Mouse (Mus musculus): ENCODE measurements around the gene Coq9.

Gene Coq9

GRCm38 (mm10) chr8:94870003-94870402 lies 31.9 kb downstream of the Coq9 start:
- DNase-seq (ENCODE audit: low spot score), result no peak

GRCm38 (mm10) chr8:94870474-94871107 lies 32.5 kb downstream of the Coq9 start:
- no peak for DNase-seq (ENCODE audit: low spot score)

DNA sequence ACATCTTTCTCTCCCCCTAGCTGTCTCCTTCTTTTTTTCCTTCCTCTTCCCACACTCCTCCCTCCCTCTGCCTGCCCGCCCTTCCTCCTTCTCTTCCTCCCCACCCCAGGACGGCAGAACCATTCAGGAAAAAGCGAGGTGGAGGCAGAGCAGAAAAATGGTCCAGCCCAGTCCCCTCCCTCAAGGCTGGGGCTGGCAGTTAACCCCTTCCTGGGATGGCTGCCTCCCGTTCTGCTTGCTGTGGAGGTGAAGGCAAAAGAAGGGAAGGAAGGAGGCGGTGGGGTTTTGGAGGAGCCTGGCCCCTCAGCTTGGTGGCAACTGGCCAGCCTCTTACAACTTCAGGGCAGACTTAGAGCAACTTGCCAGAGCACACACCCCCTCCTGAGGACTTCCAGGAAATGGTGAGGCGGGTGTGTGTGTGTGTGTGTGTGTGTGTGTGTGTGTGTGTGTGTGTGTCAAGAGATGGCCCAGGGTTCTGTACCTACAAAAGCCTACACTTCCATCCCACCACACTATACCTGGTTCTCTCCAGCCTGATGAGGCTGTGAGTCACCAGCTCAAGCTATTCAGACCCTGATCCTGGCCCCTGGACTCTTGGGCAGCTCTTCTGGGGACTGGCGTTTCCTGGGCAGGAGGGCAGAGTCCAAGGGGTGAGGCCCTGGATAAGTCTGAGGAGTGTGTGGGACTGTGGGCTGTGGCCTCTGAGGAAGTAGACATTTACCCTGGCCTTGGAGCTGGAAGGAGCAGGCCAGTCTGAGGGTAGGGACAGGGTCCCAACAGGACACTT lies 33.2 kb downstream of the Coq9 start:
- DNase-seq (ENCODE audit: low spot score), result peak; percentile 73

- no peak for DNase-seq (ENCODE audit: low spot score)
Observed at GRCm38 (mm10) chr8:94872156-94872555, 34.0 kb downstream of the Coq9 start.

DNA sequence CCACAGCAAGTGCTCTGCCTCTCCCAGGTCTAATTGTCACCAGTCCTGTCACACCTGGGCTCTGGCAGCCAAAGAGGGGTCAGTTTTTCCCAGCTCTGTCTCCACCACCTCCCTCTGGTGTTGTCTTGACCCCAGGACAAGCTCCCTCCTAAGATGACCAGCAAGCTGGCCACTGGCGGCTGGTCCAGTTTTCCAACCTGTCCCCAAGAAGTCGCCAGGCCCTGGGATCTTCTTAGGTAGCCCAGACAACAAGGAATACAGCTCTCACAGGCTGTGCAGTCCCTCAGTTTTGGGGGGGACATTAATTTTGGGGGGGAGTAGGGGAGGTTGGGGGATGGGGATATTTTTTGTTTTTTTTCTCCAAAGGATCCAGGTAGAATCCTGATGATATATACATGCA lies 34.5 kb downstream of the Coq9 start:
- DNase-seq (ENCODE audit: low spot score), result no peak

DNA sequence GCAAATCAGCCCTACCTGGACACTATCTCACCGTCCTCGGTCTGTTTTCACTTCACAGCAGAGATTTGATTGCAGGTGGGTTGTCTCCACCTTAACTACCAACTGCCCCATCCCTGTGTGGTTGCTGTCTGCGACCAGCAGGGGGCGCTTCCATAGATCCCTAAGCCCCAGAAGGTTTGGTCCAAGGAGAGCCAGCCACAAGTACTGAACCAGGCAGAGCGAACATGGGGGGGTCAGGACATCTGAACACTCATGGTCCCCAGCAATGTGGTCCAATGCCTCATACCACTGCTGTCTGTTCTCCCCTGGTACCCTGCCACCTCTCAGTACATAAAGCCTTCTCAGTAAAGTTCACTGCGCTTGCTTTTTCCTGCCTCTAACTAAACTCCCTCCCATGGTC lies 36.2 kb downstream of the Coq9 start:
- peak; percentile 76 for DNase-seq (ENCODE audit: low spot score)

DNA sequence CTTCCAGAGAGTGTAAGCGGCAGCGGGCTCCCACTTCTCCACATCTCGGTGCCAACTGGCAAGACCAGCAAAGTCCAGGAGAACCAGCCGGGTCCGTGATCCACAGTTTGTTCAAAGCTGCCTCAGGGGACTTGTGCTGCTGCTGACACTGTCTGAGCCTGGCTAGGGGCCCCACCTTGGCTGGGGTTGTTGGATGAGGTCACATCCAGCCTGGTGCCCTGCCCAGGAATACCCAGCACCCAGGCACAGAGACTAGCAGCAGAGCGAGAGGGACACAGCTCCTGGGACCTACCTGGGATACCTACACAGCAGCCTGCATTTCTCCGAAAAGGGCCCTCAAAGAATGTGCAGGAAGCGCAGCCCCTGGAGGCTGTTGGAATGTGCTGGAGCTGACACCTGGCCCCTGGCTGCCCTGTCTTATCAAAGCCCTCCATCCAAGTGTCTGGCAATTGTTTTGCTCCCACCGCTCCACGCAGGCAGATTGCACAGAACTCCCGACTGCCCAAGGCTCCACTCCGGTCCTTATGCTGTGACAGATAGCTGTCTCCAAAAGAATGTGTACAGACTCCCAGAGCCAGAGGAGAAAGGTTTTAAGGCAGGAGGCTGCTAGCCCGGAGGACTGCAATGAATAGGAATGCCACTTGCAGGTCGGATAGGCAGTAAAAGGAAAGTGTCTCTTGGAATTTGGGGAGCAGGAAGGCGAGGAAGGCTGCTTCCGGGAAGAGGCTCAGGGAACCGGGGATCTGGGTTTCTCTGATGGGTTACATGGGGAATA lies 37.2 kb downstream of the Coq9 start:
- DNase-seq (ENCODE audit: low spot score), result no peak

DNA sequence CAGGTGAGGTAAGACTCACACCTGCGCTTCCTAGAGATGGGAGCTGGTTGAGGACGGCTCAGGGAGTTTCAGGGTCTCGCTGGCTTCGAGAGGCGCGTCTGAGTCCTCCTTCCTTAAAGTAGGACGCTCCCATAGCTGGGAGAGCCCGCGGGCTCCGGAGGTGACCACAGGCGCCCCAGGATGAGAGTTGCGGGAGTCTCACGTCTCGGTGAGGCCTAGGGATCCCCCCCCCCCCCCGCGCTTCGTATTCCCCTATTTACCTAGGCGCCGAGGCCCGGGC lies 37.7 kb downstream of the Coq9 start:
- DNase-seq (ENCODE audit: low spot score), result no peak

GRCm38 (mm10) chr8:94876197-94876730 lies 38.1 kb downstream of the Coq9 start, which contains the start of gene Dok4:
TSS of gene Dok4 (minus strand) at chr8:94876330.
- peak; percentile 91 for DNase-seq (ENCODE audit: low spot score)

- no peak for DNase-seq (ENCODE audit: low spot score)
Observed at GRCm38 (mm10) chr8:94876820-94877219, 38.7 kb downstream of the Coq9 start.

GRCm38 (mm10) chr8:94880742-94881141 lies 42.6 kb downstream of the Coq9 start:
- no peak for DNase-seq (ENCODE audit: low spot score)

DNA sequence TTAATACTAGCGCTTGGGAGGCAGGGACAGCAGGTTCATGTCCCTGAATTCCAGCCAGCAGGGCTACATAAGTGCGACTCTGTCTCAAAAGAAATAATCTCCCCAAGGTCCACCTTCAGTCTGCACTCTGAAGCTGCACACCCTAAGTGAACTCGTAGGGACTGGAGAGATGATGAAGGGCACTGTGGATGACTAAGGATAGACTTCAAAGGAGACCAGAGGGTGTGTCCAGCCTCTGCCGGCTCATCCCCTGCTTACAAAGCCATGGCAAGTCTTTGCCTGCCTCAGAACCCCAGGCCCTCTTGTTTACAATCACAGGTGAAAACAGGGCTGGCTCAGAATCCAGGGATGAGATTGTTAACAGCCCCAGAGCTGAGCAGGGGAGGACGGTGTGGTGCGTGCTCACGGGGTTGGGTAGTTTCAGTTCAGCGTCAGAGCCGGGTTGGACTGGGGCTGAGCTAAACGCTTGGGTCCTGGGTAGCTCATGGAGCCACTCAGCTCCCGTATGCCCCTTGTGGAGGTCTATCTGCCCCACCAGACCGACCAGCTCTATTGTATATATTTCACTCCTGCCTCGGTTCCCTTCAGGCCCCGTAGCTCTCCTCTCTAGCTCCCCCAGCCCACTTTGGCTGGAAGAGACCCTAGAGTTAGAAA lies 50.4 kb downstream of the Coq9 start:
- DNase-seq (ENCODE audit: low spot score), result no peak

GRCm38 (mm10) chr8:94892917-94893316 lies 54.8 kb downstream of the Coq9 start:
- no peak for DNase-seq (ENCODE audit: low spot score)

DNA sequence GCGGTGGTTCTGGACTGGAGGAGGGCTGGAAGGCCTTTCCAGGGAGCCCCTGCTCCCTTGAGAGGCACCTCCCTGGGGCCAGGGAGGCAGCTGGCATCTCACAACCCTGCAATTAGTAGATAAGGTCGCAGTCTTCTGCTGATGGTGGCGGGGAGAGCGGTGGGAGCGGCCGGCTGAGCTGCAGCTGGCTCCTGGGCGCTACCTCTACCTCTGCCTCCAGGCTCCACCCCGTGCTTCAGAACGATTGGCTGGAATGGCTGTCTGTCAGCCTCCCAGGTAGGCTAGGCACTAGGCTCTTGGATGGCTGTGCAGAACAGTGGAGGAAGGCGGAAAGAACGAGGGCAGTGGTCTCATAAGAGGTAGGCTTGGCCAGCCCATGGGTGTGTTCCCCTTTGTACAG lies 61.1 kb downstream of the Coq9 start:
- DNase-seq (ENCODE audit: low spot score), result peak; percentile 60

DNA sequence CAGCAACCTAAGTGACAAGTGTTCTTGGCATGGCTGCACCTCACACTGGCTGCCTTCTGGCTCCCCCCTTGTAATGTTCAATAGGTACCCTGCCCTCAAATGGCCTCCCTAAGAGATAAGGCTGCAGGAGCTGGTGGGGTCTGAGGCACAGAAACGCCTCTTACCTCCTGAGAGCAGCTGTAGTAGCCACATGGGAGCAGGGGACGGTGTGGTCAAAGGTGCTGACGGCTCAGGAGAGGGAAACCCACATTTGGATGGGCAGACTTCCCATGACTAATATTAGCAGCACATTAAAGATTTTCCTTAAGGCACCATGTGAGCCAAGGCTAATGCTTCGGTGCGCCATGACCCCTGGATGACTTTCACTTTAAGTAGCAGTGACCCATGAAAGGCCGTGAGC lies 62.5 kb downstream of the Coq9 start:
- no peak for DNase-seq (ENCODE audit: low spot score)

- no peak for DNase-seq (ENCODE audit: low spot score)
Observed at GRCm38 (mm10) chr8:94901031-94901430, 62.9 kb downstream of the Coq9 start.

GRCm38 (mm10) chr8:94903709-94904108 lies 65.6 kb downstream of the Coq9 start:
- DNase-seq (ENCODE audit: low spot score), result peak; percentile 35
